Mouse (Mus musculus): ENCODE results near the gene Bcl9. TPM values are rescaled to one million over a fixed set of nuclear protein-coding genes. Genes with fewer than 3 reads are reported as not detected.

Bcl9 gene
- polyA plus RNA-seq (2017; shearing (Covaris generic)), result 1.7 TPM

DNA sequence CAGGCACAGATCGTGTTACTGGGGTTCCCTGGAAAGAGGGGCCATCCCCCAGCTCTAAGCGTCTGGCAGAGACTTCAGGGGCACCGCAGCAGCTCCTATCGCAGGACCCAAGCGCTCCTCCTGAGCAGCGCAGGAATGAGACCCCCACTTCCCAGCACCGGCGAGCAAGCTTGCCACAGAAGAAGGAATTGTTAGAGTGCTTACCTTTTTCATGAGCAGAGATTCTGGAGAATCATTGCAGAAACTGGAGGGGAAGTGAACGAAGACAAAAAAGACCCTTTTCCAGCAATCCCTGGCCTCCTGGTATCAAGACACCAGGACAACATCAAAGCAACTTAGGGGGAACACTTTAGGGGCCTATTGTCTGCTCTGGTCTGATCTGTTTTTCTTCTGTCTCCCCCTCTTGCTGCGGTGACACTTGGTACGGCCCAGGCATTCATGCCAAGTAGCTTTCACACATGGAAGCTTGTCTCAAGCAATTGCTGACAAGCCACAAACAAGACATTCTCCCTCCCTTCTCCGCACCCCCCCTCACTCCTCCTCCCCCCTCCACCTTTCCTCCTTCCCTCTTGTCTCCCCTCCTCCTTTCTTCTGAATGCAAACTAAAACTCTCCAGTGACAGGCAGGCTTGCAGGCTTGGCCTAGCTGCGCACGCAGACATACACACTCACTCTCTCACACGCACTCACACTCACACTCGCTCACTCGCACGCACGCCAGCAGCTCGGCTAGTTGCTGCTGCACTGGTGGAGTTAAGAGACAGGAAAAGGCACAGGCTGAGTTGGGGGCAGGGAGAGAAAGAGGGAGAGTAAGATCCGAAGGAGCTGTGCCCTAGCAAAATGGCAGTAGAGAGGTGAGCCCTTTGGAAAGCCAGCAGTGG is at the start of gene Bcl9:
Gene Bcl9, minus strand, starts transcription at position 365 of the 880 bp plus-strand sequence.

DNA sequence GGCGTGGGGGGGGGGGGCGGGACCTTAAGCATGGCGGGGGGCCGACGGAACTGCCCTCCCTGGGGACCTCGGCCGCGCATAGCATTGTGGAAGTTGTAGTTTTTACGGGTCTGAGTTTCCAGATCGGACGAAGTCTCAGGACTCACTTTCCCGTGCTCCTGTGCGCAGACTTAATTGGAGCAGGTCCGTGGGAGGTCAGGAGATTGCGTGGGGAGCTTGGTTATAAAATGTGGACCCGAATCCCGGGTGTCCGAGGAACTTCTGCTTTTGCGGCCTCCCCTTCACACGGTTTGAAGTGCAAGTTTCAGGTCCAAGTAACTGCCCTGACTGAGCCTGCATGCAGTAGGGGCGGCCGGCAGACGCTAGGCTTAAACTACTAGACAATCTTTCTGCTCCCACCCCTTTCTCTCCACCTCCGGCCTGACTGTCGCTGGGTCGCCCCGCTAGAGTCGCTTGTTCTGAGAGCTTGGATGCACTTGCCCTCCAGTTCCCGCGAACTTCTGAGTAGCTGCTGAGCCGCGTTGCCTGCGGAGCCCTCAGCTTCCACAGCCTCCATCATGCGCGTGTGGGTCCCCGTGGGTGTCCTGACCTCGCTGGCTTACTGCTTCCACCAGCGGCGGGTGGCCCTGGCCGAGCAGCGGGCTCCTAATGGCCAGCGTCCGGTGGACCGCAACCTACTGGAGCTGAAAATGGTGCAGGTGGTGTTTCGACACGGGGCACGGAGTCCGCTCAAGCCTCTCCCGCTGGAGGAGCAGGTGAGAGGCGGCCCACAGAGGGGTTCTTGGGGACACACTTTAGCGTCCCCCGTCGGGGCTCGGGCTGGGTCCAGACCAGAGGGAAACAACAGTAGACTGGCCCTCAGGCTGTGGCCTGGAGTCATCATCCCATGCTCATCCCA is 138.9 kb downstream of the Bcl9 start, which contains the start of gene Acp6:
Gene Acp6, plus strand, starts transcription at position 167 of the 898 bp plus-strand sequence.

Other genes with a start within 250 kb of the Bcl9 start
- 44.1 TPM for gene Acp6, start 139.1 kb downstream of the Bcl9 start, polyA plus RNA-seq (2017; shearing (Covaris generic))
- gene Olfr1402, start 124.1 kb upstream of the Bcl9 start, polyA plus RNA-seq (2017; shearing (Covaris generic)), result not detected